Mouse (Mus musculus) thymus, postnatal 4 days (tissue): Measurements from ENCODE around the gene Nptn.

Experiments used
- DNase-seq: peaks from one replicate; pipeline ENCODE4 v3.0.0; 2021

The Nptn gene

DNA sequence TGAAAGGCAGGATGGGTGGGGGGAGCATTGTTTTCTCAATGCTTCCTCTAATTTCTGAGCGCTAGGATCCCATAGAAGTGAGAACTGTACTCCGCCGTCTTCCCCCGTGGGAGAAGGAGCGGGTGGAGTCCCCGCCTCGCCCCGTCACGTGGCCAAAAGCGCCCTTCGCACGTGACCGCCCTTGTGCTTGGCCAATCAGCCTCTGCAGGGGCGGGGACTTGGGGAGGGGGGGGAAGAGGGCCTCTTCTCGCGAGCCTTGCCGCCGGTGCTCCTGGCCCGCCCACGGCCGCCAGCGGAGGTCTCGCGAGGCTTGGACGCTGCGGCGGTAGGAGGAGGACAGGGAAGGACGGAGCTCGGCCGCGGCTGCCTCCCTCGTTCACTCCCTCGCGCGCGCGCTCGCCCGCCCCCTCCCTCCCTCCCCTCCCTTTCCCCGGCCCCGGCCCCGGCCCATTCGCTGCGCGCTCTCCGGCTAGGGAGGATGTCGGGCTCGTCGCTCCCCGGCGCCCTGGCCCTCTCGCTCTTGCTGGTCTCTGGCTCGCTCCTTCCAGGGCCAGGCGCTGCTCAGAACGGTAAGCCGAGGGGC lies at the start of gene Nptn:
TSS of gene Nptn (plus strand) at position 283 of the 583 bp plus-strand sequence.
- peak; percentile 98 for DNase-seq

DNA sequence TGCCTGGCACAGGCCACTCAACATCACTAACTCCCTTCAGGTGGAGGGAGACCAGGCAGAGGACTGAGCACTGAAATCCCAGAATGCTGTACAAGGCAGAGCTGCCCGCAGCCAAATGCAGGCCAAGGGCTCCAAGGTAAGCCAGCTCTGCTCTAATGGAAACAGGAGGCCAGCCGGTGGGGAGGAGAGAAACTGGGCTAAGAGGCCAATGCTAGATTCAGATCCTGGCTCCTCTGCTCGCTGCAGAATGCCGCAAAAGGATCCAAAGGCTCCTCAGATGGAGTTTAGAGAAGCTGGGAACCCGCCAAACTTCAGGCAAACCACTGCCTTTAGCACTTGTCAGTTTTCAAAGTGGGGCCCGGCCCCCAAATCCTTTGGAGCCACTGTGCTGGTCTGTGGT lies 48.7 kb upstream of the Nptn start:
- no peak for DNase-seq

- DNase-seq = peak; percentile 63
Measured at GRCm38 (mm10) chr9:58534766-58535165, 47.3 kb upstream of the Nptn start.

- peak; percentile 75 for DNase-seq
Measured at GRCm38 (mm10) chr9:58535447-58536134, 46.4 kb upstream of the Nptn start.

GRCm38 (mm10) chr9:58537774-58538173 lies 44.3 kb upstream of the Nptn start:
- DNase-seq = no peak

DNA sequence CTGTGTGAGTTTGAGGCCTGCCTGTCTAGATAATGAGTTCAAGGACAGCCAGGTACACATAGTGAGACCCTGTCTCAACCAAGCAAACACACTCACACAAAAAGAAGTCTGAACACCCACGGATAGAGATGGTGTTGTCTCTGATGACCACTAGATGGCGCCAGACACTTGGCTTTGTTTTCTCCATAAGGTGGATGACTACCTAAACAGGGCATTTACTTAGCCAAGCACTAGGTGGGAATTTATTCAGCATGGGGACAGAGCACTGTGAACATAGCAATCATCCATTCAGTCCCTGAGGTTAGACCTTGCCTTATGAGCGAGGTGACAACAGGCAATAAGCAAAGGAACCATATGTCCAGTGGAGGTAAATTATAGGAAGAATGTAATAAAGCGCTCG lies 42.2 kb upstream of the Nptn start:
- peak; percentile 68 for DNase-seq

GRCm38 (mm10) chr9:58541895-58542338 lies 40.1 kb upstream of the Nptn start:
- peak; percentile 83 for DNase-seq

- DNase-seq = no peak
Measured at GRCm38 (mm10) chr9:58544879-58545324, 37.1 kb upstream of the Nptn start.

DNA sequence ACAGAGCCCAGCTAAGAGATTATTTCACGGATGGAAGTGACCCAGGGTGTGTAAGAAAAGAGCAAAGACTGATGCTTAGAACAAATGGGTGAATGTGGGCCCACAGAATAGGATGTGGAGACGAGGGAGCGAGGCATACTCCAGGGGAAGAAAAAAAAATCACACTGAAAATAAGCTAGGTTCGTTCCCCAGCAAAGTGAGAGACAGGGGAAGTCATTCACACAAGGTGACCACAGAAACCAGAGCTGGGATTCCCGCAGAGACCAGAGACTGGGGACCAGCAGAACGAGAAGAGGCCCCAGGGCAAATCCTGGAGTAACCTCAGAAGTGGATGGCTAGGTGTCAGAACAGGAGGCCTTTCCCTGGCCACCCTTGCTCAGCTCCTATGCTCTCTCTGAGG lies 36.6 kb upstream of the Nptn start:
- DNase-seq = no peak

- no peak for DNase-seq
Measured at GRCm38 (mm10) chr9:58546630-58547360, 35.2 kb upstream of the Nptn start.

- DNase-seq = no peak
Measured at GRCm38 (mm10) chr9:58548897-58549296, 33.1 kb upstream of the Nptn start.

DNA sequence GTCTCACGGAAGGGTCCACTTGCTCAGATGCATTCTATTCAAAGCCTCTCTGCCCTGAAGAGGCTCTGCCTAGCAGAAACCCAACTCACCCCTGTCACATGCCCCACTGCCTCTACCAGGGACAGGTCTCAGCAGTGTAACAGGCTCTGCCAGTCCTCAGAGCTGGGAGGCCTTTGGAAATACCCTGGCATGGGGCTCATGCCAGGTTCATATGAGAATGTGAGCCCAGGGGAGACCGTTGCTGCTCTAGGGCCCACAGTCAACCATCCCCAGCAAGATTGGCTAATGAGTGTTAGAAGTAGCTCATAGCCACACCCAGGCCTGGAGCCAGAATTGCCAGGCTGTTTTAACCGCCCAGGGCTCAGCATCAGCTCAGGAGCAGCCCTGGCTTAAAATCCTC lies 32.3 kb upstream of the Nptn start:
- no peak for DNase-seq

- DNase-seq = no peak
Measured at GRCm38 (mm10) chr9:58550928-58551327, 31.1 kb upstream of the Nptn start.

DNA sequence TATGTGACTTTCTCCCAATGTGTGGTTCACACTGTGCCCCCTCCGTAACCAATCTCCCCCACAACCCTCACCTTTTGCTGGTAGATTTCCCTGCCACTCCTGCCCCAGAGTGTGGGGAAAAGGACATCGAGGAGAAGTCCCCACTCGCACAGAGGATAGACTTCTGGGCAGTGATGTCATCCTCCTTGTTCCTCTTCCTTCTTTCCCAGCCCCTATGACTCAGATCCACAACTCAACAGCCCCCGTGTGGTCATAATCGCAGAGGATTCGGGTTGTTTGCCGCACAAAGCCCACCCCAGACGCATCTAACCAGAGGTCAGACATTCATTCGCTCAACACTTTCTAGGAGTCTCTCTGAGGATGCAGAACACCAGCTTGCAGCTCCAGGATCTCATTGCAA lies 30.0 kb upstream of the Nptn start:
- no peak for DNase-seq

- DNase-seq = no peak
Measured at GRCm38 (mm10) chr9:58554056-58554907, 27.8 kb upstream of the Nptn start.

DNA sequence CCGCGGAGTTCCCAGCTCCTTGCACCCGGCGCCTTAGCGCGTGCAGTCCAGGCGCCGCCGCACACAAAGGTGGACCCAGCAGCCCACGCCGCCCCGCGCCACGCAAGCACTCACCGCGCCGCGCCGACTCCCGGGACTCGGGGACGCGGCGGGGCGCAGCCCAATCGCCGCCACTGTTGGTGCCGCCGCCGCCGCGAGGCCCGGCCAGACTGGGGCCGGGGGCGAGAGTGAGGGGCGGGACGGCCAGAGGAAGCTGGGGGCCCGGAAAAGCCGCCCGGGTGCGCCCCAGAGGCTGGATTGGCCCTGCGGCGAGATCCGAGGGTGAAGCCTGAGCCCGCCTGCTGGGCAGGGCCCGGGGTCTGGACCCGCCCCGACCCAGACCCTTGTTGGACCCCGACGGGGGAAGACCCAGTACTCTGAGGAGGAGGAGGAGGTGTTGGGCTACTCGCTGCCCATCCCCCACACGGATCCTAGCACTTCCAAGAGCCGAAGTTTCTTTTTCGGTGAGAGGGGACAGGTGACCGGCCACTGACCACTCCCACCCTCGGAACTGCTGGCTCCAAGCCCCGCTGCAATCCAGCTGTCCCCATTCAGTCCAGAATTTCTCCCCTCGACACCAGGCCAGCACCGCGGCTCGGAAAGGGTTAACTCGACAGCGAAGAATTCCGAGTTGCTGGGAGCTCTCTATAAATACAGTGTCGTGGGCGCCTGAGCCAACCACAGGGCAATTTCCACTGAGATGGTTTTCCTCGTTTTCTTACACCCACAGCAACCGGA lies 26.9 kb upstream of the Nptn start, which contains the start of gene Cd276:
TSS of gene Cd276 (minus strand) at position 530 of the 777 bp plus-strand sequence.
- DNase-seq = peak; percentile 52

- no peak for DNase-seq
Measured at GRCm38 (mm10) chr9:58555685-58556414, 26.2 kb upstream of the Nptn start.

GRCm38 (mm10) chr9:58556627-58557026 lies 25.4 kb upstream of the Nptn start:
- DNase-seq = no peak

- peak; percentile 25 for DNase-seq
Measured at GRCm38 (mm10) chr9:58557457-58558455, 24.3 kb upstream of the Nptn start.

DNA sequence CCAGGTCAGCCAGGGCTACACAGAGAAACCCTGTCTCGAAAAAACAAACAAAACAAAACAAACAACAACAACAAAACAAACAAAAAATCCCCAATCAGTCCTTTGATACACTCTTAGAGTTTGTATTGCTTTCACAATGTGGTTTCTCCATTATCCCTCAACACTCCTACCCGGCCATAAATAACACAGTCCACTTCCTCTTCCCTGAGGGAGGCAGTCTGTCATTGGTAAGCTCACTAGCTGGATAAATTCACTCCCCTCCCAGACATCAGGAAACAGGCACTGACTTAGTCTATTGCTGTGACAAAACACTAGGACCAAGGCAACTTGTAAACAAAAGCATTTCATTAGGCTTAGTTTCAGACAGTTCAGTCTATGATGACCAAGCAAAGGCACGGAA lies 21.8 kb upstream of the Nptn start:
- DNase-seq = no peak
